Mouse (Mus musculus): ENCODE results near the gene Acer3.
"Not testable (repeated sequence)": the region's sequence is repeated elsewhere in the genome, so short reads cannot be mapped to it uniquely, and the experiment has no call there.

The Acer3 gene

GRCm38 (mm10) chr7:98289585-98289984 is 31.4 kb downstream of the Acer3 start:
- no peak for DNase-seq (ENCODE audit: low read depth, low spot score)

GRCm38 (mm10) chr7:98276263-98276662 is 44.7 kb downstream of the Acer3 start:
- no peak for DNase-seq (ENCODE audit: low read depth, low spot score)

- DNase-seq (ENCODE audit: low read depth, low spot score), result not testable (repeated sequence)
These were observed 52.8 kb downstream of the Acer3 start for GRCm38 (mm10) chr7:98268166-98268565.

DNA sequence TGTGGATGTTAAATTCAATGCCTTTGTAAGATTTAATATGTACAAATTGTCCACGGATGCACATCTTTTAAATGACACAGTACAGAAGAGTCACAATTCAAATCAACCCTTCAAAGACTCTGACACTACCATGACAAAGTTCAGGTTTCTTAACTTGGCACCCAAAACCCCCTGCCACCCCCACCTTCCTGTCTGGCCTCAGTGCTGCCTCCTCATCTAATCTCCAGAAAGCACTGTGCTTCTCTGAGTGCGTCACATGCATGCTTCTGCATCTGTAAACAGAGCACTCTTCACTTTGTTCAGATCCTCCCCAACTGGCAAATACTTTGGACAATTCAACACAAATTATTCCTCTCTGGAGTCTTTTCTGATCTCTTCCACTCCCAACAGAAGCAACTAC is 68.5 kb downstream of the Acer3 start:
- no peak for DNase-seq (ENCODE audit: low read depth, low spot score)

- no peak for DNase-seq (ENCODE audit: low read depth, low spot score)
These were observed 84.2 kb downstream of the Acer3 start for GRCm38 (mm10) chr7:98236686-98237359.

DNA sequence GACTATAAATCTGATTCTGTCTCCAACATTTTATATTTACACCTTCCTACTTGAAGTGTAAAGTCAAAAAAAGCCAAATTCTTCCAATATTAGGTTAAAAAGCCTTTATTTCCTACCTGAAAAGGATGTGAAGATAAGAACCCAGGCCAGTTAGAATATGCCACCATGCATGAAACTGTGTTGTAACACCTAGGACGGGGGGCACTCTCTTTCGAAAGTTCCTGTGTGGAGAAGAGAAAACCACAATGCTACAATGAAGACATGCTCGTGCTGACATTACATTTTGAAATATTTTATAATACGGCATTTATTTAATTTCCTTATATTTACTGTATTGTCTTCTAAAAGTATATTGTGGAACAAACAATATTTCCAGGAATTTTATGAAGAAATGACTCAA is 97.2 kb downstream of the Acer3 start:
- DNase-seq (ENCODE audit: low read depth, low spot score), result no peak

DNA sequence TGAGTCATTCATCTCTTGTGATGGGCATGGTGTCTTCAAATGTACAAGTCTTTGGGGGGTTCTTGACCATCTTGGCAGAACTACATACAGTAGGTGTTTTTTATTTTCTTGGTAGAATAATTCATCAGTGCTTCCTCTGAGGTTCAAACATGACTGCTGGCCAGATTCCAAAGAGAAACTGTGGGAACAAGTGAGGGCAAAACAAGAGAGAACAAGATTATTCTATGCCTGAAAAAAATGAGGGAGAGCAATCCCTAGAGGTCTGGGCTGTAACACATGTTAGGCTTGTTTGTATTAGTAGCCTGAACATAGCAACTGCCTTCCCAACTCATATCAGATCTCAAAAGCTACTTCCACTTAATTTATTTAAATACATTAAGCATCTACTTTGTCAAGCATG is 104.3 kb downstream of the Acer3 start:
- no peak for DNase-seq (ENCODE audit: low read depth, low spot score)

GRCm38 (mm10) chr7:98202946-98203345 is 118.1 kb downstream of the Acer3 start:
- DNase-seq (ENCODE audit: low read depth, low spot score), result no peak

DNA sequence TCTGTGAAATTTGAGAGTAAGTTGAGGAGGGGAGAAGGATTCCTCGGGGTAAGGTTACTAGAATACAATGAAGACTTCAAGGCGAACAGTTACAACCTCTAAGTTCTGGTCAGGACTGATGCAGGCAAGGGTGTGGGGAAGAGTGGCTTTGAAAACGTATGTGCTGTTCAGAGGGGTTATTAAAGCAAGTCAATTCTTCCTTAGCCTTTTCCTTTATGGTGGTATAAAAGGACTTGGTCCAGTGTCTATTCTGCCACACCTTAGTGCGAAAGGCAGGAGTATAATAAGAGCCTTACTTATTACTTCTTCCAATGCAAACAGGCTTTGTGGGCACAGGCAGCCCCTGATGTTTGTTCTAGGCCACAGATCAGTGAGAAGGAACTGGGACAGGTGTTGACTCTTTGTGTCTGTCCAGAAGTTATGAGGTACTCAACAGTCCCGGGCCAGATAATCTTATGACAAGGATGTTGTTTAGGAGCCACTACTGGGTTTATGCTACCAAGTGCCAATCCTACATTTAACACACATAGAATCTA is 119.4 kb downstream of the Acer3 start:
- DNase-seq (ENCODE audit: low read depth, low spot score), result no peak

GRCm38 (mm10) chr7:98200396-98200795 is 120.6 kb downstream of the Acer3 start:
- no peak for DNase-seq (ENCODE audit: low read depth, low spot score)

DNA sequence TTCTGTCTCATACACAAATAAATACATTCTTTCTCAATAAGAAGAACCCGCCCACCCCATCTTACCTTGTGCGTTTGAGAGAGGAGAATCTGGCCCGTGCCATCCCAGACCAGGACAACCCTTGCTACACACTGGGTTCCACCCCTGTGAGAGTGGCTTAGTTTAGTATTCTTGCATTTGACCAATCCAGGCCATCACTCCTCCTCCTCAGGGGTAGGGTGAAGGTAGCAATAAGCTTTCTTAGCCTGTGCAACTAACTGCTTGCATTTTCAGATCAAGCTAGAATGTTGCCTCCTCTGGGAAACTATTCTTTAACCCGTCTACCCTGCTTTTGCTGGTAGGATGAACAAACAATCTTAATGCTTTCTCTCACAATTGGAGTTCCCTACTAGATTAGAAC is 121.6 kb downstream of the Acer3 start, which contains the start of gene B3gnt6:
Gene B3gnt6 (minus strand): TSS at position 101 of the 400 bp plus-strand sequence.
- no peak for DNase-seq (ENCODE audit: low read depth, low spot score)

DNA sequence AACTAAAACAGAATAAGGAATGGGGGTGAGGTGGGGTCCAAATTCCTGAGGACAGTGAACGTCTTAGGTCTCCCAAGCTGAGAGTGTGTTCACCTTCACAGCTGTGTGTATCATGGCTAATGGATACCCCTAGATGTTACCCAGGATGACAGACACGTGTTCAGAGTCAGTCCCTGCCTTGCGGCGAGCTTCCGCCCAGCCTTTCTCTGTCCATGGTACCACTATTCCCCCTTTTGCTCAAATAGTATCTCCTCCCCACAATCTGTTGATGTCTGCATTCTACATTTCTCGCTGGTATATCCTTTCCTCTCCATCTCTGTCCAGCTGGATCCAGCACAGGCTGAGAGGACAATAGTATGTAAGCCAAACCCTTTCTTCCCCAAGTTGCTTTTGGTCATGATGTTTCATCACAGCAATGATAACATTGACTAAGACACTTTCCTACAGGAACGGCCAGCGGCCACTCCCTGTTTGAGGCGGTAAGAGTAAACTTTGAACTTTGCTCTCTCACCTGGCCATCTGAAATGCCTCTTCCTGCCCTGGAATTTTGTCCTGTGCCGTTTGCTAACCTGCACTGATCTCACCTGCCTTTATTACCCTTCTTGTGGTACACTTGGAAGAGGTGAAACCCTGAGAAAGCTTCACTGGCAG is 125.7 kb downstream of the Acer3 start:
- no peak for DNase-seq (ENCODE audit: low read depth, low spot score)

- no peak for DNase-seq (ENCODE audit: low read depth, low spot score)
These were observed 126.8 kb downstream of the Acer3 start for GRCm38 (mm10) chr7:98194026-98194792.

GRCm38 (mm10) chr7:98193515-98194025 is 127.4 kb downstream of the Acer3 start:
- no peak for DNase-seq (ENCODE audit: low read depth, low spot score)

GRCm38 (mm10) chr7:98191571-98192250 is 129.3 kb downstream of the Acer3 start:
- DNase-seq (ENCODE audit: low read depth, low spot score), result no peak

DNA sequence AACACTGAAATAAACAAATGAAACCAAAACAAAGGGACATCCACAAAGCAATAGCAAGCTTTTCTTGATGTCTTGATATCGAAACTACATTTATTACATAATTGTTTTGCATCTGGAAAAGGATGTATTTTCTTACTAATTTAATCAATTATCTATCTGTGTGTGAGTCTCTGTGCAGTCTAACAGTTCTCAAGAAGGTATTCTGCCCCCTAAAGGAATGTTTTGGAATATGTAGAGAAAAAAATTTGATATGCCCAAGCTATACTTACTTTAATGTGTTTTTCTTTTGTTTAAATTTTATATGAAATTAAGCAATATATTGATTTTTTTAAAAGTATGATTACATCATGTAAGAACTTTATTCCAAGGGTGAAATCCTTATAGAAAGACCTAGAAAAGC is 130.4 kb downstream of the Acer3 start:
- no peak for DNase-seq (ENCODE audit: low read depth, low spot score)

DNA sequence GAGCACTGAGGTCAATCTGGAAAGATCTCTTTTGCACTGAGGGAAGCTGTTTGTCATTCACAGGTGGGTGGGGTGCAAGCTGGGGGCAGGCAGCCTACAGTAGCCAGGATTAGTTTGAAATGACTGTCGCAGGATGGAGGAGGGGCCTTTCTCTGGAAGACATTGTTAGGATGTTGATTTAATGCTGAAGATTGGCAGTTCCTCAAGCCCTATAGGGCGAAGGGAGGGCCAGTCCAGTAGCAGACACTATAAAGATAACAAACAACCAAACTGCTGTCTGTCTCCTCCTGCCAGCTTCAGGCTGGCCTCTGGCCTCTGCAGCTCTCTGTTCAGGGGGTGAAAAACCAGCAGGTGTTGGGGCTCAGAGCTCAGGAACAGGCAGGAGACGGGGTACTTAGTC is 131.3 kb downstream of the Acer3 start:
- no peak for DNase-seq (ENCODE audit: low read depth, low spot score)

- DNase-seq (ENCODE audit: low read depth, low spot score), result no peak
These were observed 132.3 kb downstream of the Acer3 start for GRCm38 (mm10) chr7:98188680-98189079.

- DNase-seq (ENCODE audit: low read depth, low spot score), result no peak
These were observed 132.8 kb downstream of the Acer3 start for GRCm38 (mm10) chr7:98188238-98188637.

DNA sequence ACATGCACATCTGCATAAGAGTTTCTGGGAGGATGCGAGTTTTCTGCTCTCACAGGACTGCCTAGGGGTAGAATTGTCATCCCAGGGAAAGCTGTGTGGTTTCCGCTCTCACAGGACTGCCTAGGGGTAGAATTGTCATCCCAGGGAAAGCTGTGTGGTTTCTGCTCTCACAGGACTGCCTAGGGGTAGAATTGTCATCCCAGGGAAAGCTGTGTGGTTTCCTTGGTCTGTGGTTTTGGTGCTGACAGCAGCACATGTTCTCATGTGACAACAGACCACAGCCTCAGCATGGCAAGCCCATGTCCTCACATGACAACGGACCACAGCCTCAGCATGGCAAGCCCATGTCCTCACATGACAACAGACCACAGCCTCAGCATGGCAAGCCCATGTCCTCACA is 133.7 kb downstream of the Acer3 start:
- DNase-seq (ENCODE audit: low read depth, low spot score), result not testable (repeated sequence)

GRCm38 (mm10) chr7:98186637-98187036 is 134.4 kb downstream of the Acer3 start:
- no peak for DNase-seq (ENCODE audit: low read depth, low spot score)

- peak; percentile 53 for DNase-seq (ENCODE audit: low read depth, low spot score)
These were observed 135.7 kb downstream of the Acer3 start for GRCm38 (mm10) chr7:98185326-98185725.
